Mouse (Mus musculus) cerebellum, adult 9-11 months (tissue): ENCODE results near the gene Gm10974.

Source experiments
- DNase-seq: peaks from one replicate; pipeline ENCODE4 v3.0.0; 2022

The Gm10974 gene

DNA sequence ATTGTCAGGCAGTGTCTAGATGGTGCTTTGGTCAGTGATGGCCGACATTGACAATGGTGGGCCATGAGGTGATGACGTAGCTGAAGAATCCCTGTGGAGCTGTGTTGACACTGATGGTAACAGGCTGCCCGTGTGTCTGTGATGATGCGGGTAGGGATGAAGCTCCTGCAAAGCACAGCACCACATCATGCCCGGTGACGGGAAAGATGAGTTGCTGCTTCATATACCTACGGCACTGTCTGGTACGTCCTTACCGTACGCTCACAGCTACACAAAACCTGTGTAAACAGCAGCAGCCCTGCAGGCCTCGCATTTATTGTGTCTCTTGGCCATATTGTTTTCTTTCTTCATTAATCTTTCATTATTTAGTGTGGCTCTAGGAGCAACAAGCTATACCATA lies 1.2 kb upstream of the Gm10974 start:
- DNase-seq, result no peak

DNA sequence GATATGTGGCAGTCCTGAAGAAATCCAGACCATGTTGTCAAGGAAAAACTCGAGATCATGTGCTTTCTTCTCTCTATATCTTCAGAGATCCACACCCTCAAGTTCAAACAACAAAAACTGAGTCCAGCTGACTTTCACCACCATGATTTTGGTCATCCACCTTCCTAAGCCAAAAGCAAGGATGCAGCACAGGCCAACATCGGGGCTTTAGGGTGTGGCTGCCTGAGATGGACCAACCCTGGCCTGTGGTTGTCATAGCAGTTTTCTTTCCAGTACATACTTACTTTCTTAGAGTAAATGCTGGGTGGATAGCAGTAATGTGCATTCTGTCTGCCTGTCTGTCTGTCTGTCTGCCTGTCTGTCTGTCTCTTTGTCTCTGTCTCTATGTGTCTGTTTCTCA lies 294 bp upstream of the Gm10974 start:
- DNase-seq, result no peak

DNA sequence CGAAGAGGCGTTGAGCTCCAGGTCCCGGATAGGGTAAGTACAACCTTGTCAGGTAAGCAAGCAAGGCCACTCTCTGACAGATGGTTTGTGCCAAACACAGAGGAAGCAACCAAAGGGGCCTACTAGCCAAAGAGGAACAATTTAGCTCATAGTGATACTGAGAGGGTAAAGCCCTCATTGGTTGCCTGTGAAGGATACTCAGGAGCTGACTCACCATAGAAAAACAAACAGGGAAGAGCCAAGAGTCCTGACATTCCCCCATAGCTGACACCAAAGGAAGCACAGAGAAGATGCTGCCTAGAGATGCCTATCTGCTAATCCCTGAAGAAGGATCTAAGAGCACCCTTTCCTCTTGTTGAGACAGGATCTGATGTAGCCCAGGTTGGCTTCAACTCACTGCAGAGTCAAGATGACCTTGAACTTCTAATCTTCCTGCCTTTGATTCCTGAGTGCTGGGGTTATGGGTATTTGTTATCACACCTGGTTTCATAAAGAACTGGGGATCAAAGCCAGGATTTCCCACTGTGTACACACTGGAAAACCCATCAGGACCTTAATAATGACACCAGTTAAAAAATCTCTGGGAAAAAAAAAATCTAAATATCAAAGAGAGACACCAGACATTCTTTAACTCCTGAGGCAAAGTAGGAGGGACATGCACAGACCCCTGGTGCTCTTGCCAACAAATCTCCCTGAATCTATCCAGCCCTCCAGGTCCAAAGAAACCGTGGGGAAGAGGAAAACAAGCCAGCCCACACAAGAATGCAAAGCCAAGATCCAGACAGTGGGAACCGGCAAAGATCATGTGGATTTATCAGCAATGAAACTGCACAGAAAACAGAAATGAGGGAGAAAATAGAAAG lies 3.6 kb downstream of the Gm10974 start:
- DNase-seq, result no peak

DNA sequence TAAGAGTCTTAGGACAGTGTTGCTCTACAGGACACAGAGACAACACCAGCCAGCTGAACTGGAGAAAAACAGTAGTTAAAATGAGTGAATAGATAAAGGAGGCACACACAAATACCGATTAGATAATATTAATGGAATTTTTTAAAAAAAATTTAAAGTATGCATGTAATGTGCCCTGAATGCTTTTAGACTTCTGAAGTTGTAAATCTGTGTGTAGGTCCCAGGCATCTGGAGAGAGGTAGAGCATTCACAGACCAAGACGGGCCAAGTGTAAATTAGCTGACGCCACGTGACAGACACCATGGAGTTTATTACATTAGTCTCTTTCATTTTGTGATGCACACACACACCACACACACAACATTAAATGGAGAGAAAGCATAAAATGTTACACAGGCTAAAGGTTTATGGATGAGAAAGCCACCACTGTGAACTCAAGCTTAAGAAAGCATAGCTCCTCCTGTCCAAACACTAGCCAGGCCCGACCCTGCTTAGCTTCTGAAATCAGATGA lies 4.3 kb downstream of the Gm10974 start:
- DNase-seq, result no peak

DNA sequence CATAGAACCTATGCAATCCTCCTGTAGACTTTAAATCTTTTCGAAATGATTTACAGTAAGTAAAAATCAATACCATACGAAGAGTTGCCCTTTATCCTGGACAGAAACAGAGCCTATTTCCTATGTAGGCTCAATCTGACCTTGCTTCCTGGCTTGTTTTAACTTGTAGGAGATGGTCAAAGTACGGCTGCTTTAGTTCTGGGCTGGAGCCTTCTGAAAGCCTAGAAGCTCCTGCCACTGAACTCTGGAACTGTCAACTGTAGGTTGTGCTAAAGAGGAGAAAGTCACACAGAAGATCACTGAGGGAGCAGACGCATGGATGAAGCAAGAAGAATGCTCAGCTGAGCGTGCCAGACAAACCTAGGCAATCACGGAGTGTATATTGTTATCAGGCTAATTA lies 5.3 kb downstream of the Gm10974 start:
- no peak for DNase-seq

DNA sequence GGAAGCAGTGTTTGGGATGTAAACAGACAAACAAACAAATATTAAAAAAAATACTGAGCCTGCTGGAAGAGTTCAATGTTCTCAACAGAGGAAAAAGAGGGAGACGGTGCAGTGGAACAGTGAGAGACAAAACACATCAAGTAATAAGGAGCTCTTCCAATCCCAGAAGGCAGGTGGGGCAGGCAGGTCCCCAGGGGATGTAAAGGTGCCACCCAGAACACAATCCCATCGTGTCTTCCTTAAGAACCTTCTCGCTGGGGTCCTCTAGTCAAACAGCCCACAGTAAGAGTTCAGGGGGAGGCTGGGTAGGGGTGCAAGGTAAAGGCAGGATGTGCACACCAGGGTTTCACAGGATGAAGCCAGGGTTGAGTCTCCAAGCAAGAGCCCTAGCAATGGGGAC lies 7.7 kb downstream of the Gm10974 start:
- no peak for DNase-seq

DNA sequence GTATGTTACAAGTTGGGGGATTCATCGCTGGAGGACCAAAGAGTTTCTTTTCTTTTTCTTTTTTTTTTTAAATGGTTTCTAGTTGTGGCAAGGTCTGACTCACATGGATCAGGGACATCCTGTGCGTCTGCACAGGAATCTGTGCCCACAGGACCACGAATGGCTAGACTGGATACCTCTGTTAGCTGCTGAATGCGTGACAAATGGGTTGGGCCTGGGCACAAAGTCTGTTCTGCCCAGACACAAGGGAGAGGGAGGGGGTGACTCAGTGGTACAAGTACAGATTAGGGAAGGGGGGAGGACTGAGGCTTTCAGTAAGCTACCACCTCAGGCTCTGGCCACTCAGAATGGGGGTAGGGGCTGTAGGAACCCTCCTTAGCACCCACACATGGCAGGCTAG lies 10.0 kb downstream of the Gm10974 start:
- no peak for DNase-seq

DNA sequence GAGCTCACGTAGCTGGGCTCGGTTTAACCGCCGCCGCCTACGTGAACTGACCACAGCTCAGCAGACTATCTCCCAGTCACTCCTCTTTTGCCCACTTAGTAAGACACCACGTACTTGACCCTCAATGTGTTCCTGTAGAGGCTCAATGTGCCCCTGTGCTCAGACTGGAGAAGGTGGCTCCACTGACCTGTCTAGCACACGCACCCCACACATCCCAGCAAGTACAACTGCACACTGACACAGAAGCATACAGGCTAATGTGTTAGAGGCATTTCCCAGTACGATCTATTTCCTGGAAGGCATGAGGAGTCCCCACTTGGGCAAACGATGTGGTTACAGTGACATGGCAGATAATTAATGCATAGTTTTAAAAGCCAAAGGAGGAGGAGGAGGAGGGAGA lies 10.9 kb downstream of the Gm10974 start:
- DNase-seq, result no peak

DNA sequence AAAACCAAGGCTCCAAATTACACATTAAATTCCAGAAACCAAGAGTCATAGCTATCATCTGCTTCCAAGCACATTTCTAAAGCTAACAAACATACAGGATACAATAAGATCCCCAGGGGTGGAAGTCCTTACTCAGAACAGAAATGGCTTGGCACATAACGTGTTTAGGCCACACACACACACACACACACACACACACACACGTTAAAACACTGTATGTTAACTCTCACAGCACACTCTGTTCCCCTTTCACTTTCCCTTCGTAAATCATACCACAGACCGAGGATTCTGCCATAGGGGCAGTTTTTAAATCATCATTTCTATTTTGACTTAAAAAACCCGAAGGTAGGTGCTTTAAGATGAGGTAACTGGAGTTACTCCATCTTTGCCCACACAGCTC lies 18.5 kb downstream of the Gm10974 start:
- DNase-seq, result no peak

DNA sequence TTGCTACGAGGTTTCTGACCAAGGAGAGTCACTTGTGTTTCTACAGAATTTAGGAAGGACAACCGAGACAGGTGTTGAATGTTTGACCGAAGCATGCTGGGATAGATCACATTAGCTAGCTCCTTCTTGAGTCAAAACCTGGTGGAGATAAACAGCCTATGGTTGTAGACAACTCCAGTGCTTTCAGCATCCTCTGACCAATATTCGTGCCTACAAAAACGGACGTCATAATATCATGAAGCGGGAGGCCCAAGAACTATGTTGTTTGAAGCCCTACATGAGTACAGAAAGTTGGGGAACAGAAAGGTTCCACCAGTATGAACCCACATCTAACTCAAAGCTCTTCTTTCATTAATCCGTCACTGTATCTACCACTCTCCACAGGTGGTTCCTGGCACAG lies 19.2 kb downstream of the Gm10974 start:
- DNase-seq, result no peak

DNA sequence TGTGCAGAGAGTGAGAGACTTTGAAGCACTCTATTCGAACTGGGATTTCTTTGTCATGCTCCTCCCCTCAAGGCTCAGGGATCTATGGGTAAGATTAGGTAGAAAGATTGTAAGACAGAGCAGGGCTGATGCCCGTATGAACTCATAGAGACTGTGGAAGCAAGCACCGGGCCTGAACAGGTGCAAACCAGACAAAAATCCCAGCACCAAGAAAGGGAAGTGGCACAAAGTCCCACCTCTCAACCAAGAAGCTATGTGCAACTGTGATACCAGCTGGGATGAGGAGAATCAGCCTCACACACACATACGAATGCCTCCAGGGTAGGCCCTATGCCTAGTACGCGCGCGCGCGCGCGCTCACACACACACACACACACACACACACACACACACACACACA lies 20.1 kb downstream of the Gm10974 start:
- DNase-seq, result no peak

DNA sequence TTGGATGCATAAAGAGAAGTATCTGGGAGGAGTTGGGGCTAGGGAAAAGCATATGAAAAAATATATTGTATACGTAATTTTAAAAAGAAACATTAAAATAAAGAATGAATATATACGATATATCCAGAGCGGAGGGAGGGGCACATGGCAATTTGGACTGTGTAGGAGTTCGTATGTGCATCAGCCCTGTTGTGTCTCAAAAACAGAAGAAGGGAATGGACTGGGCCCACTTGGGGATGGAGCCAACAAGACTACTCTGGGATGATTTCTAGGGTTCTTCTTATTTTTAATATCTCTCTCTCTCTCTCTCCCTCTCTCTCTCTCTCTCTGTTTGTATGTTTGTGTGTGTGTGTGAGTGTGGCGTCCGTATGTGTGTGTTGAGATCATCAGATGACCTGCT lies 20.7 kb downstream of the Gm10974 start:
- no peak for DNase-seq

DNA sequence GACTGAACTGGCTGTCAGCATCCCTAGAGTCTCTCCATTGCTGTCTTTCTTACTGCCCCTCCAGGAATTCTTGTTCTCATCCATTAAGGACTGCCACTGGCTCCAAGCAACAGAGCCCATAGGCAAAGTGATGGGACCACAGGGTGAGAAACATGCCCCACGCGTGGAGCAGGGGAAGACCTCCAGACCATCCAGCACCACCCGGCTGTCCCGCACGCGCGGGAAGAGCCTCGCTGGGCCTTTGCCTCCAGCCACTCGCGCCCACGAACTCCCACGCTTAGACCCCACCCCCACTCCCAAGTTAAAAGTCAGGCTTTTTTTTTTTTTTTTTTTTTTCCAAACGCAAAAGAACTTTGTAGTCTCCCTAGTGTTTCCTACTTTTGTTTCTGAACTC lies 21.7 kb downstream of the Gm10974 start:
- DNase-seq, result no peak

DNA sequence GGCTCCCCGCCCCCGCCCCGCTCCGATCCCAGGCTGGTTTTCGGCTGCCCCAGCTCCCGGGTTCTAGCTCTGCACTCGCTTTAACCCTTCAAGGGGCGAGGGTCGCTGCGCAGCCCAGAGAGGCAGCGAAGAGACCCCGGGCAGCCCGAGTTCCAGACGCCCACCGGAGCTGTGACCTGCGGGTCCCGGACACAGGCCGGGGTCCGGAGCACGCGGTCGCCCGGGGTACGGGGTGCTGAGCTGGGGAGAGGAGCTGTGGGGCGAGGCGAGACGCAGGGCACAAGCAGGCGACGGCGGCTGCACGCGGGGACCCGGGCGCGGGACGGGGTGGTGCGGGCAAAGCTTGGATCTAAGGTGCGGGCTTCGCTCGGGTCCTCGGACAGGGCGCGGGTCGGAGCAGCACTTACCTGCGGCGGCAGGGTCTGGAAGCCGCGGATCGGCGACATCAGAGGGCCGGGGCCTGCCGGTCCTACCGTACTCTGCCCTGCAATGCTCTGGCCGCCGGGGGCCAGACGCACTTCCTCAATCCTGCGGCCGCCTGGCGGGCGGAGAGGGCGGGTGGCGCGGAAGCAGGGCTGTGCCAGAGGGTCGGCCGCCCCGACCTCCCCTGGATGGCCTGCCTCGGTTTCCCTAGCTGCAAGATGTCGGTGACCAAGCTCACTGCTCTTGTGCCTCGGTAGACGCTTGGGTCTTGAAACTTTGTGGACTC lies 22.3 kb downstream of the Gm10974 start, which contains the start of gene Lrrk1:
Gene Lrrk1, minus strand, starts transcription at position 538 of the 709 bp plus-strand sequence.
- no peak for DNase-seq

DNA sequence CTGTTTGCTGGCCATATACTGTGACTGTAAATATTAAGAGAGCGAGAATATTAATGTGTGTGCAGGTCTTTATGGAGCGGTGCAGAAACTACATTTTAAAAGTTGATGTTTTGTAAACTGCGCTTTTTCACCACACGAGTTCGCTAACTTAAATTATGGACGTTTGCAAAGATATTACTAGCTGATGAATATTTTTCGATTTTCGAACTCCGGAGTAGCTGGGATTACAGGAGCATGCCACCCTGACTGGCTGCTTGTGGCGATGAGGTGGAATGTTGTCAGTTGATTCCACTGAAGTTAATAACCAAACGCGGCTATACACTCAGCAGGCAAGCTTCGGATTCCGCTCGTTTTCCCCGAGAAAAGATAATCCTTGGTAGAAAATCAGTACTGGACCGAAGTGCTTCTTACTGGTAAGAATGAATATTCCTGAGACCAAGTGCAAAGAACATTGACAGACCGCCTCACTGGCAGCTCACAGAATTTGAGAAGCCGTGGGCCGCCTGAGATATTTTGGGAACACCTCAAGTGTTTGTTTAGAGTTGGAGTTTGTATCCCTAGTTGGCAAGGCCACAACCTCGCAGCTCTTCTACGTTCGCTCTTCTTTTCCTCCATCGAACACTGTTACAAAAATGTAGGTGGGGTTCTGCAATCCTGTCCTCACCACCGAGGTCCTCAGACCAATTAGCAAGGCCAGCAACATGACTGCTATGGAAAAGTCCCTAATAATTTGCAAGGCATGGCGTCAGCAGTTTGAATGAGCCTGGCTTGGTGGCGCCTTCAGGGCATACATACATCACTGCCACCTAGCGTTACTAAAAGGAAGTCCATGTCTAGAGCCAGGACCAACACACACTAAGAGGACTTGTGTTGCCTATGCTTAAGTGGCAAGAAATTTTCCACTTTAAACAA lies 23.2 kb downstream of the Gm10974 start:
- DNase-seq, result peak; percentile 51

DNA sequence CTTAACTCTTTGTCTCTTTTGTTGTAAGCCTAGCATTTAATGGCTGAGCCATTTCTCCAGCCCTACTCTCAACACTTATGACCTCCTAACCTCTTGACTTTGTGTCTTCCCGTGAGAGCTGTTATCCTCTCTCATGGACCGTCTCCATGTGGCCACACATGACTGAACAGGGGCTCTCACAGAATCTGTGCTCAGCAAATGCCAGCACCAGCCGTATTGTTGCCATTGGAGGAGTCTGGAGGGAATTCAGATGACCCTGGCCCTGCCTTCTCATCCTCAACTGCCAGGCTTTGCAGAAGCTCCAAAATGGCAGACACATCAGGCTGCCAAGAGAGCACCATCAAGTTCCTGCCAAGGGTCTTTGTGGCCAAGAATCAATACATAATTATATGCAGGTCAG lies 31.6 kb downstream of the Gm10974 start:
- no peak for DNase-seq

DNA sequence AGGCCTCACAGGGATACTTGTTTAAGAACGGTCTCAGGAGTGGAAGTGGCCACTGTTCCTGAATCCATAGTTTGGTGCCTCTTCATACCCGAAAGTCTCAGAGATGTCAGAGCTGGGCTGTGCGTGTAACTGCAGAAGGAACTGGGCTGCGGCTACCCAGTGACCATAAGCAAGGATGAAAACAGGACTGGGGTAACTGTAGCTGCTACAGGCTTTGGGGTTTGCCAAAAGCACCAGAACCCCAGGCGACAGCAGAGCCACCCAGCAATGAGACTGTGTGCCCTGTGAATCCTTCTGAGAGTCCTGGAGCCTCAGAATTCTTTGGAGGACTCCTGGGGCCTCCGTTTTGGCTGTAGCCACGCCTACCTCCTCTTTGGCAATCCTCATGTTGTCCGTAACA lies 35.9 kb downstream of the Gm10974 start:
- no peak for DNase-seq

DNA sequence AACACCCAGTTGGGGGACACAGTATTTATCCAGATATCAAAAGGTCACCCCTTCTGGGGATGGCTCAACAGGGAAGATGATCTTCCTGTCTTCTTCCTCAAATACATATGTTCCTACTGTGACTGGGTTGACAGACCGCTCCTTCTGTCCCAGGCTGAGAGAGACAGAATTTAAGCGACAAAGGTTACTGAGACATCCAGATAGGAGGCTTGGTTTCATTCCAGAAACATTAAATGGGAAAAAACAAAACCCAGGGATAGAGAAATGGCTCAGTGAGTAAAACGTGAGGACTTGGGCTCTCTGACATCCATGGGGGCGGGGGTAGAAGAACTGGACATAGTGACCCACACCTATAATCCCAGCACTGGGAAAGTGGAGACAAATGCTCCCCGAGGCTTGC lies 37.2 kb downstream of the Gm10974 start:
- no peak for DNase-seq

DNA sequence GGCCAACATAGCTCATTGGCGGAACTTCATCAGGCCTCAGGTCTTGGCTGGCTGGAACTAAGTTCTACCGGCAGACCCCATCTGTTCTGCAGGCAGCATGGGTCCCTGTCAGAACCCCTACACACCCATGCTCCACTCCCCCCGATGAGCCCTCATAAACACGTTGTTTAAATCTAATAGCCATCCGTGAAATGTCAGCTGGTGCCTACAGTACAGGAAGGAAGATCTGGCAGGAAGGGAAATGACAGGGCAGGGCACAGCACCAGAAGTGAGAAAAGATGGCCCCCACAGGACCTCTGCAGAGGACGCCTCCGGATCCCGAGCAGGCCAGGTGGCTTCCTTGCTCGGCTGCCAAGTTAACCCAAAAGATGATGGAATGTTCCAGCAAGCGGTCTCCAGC lies 38.4 kb downstream of the Gm10974 start:
- DNase-seq, result no peak

DNA sequence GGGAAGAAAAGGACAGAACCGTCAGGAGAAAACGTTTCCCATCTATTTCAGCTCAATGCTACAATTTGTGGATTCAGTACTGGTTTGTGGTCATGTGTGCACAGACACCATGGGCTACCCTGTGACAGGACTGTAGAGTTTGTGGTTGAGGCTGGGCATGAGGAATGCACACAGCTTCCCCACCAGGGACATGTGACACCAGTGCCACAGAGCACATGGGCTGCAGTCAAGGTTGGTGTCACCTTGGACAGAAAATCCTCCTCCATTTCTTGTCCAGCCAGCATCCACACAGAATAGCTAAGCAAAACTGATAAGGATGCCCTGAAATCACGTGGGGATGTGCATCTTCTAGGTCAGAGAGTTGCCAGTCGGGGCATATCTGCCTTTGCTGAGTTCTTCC lies 39.1 kb downstream of the Gm10974 start:
- DNase-seq, result no peak

DNA sequence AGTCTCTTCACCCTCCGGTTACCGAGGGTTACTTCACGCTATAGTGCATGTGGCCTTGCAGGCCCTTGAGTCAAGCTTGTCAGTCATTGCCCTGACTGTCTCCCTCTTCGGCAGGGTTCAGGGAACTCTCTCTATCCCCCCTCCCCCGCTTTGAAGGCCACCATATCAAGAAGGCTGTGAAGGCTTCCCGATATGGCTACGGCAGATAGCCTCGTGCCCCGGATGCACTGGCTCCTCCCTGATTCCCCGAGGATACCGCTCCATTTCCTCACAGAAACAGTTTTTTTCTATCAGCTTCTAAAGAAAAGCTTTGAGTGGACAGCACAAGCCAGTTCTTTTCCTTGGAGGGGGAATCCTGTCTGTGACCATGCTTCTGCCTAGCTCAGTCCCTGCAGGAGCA lies 39.8 kb downstream of the Gm10974 start:
- no peak for DNase-seq

DNA sequence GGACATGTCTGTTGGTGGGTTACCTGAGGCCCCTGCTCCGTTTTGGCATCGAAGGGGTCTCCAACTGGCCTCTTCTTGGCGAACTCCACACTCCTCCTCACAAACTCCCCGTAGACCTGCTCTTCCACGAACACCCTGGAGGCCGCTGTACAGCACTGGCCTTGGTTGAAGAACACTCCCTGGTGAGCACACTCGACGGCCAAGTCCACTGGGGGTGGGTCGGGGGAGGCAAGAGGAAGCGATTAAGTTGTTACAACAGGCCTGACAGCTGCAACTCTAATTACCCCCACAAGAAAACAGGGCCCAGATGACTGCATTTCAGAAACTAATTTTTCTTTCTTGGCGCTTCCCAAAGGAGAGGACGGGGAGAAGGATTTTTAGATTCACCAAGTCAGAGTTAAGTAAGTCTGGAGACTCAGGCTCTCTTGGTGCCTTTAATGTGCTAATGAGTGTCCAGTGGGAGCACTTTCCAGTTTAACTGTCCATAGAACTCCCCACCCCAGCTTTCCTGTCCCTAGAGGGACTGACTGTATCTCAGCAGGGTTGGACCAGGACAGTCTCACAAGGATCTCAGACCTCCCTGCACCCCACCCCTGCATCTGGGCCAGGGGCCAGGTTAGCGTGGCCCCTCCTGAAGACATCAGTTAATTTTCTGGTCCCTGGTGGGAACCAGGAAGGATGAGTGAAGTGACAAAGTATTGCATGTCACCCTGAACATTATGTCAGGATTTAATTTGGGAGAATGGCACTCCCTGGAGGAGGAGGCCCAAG lies 40.4 kb downstream of the Gm10974 start:
- no peak for DNase-seq
